Comparison of ENCODE assay signal across 9 mouse cellular contexts in the genomic region with DNA sequence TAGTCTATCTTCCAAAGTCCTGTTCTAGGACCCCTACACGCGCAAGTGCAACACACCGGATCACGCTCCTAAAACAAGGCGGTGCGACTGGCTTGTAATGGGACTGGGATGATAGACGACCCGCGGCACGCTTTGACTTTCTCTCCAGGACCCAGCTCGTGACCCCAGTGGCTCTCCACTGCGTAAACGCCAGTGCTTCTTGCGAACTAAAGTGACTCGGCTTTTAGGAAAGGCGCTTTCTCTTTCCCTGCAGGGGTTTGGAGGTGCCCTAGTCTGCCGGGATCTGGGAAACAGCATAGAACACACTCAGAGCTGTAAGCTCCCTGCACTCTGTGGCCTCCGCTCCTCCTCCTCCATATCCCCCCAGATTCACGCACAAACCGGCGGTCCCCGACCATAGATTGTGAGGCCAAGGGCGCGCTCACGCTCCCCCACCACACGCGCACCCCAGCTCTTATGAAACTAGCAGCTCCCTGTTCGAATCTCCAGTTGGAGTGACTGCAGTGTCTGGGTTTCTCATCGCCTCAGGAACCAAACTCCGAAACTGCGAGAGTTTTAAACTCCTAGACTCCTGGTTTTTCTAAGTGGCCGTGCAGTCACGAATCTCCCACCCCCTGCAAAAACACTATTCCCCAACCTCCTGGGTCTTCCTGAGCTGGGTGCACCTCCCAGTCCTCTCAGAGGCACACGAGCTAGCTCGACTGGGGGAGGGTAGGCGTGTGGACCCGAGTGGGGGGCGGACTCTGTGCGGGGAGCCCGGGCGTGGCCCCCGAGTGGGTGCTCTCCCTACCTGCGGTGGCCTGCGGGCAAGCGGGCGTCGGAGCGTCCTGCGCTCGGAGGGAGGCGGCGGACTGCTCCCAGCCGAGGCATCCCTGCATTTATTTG. TPM values are rescaled to one million over a fixed set of nuclear protein-coding genes. Genes with fewer than 3 reads are reported as not detected.
A peak's percentile ranks its signal among the peaks of the same experiment; 100 is the strongest.
DNase-seq lines count a peak whose midpoint lies in the region; ATAC-seq and TF ChIP-seq lines count a peak whose summit lies in the region.
"Had no signal": no experiment of that assay in that cellular context is flagged by ENCODE, and none has a peak within 500 bp of the region (broad histone marks: within the 10 kb centered on the region; RNA-seq: fewer than 3 reads in every experiment).

No protein-coding gene starts in this region.

- H3K36me3 ChIP-seq in kidney, adult 2 months (ENCODE audit: control insufficient read depth, insufficient read depth, low read length) = no peaks in the 10 kb centered on the region
- H3K36me3 ChIP-seq in hindbrain, embryonic 11.5 days (ENCODE audit: control insufficient read depth, insufficient read depth, low read length) = no peaks in the 10 kb centered on the region
- H3K36me3 ChIP-seq in liver, embryonic 16.5 days (ENCODE audit: control insufficient read depth, insufficient read depth) = no peaks in the 10 kb centered on the region
- no peaks in the 10 kb centered on the region for H3K36me3 ChIP-seq in neural tube, embryonic 15.5 days

- ATAC-seq in hindbrain, embryonic 11.5 days (ENCODE audit: low FRiP score) = no peak
- ATAC-seq in liver, embryonic 16.5 days (ENCODE audit: low read depth) = peak; percentile 64
- ATAC-seq in neural tube, embryonic 15.5 days (ENCODE audit: low FRiP score) = peak; percentile 24; the same call in 1 of the 2 replicates

- no peak overlapping the region for H3K4me2 ChIP-seq in hindbrain, embryonic 11.5 days (replicated peaks; ENCODE audit: low read depth, low read length)
- peak overlapping the region; percentile 43 for H3K4me2 ChIP-seq in liver, embryonic 16.5 days (ENCODE audit: low read depth, low read length)
- H3K4me2 ChIP-seq in neural tube, embryonic 15.5 days = no peak overlapping the region

- no peaks in the 10 kb centered on the region for H3K9me3 ChIP-seq in hindbrain, embryonic 11.5 days (ENCODE audit: control insufficient read depth, low read length)
- no peaks in the 10 kb centered on the region for H3K9me3 ChIP-seq in liver, embryonic 16.5 days (replicated peaks; ENCODE audit: control insufficient read depth, low read length)
- H3K9me3 ChIP-seq in neural tube, embryonic 15.5 days (replicated peaks) = no peaks in the 10 kb centered on the region

- peak; percentile 5 for DNase-seq in kidney, adult 2 months
- no peak for DNase-seq in kidney, adult 8-10 months
- peak; percentile 68 for DNase-seq in hindbrain, embryonic 11.5 days (ENCODE audit: low spot score)
- DNase-seq in adrenal gland, postnatal 25 days = no peak
- DNase-seq in embryo, embryonic 11 days = no peak
- DNase-seq in left cerebral cortex, adult 2 months (ENCODE audit: extremely low spot score in 1 of 2, low spot score in 2 of 2) = no peak

- intact Hi-C loops in left cerebral cortex, adult 2 months (cut with DNase I) = loop anchor here (5.0 kb wide), 4 partner anchors 667 to 1822 kb away; a partner anchor contains a TSS

- TF ChIP-seq CTCF in kidney, adult 2 months (conservative IDR thresholded peaks at IDR 0.05; ENCODE audit: insufficient read depth, insufficient read length, low read depth, low read length) = no peak
- TF ChIP-seq CTCF in left cerebral cortex, adult 2 months (IDR thresholded peaks at IDR 0.05) = no peak

- no peak overlapping the region for H3K4me3 ChIP-seq in kidney, adult 2 months (ENCODE audit: insufficient read depth, low read depth, low read length)
- H3K4me3 ChIP-seq in hindbrain, embryonic 11.5 days (ENCODE audit: low read depth, low read length) = peak overlapping the region; percentile 6; the same call in 1 of the 2 replicates
- H3K4me3 ChIP-seq in liver, embryonic 16.5 days (ENCODE audit: low read depth, low read length) = peak overlapping the region; percentile 55
- no peak overlapping the region for H3K4me3 ChIP-seq in neural tube, embryonic 15.5 days (replicated peaks)
- no peak overlapping the region for H3K4me3 ChIP-seq in left cerebral cortex, adult 2 months

- TF ChIP-seq POLR2A in kidney, adult 2 months (IDR thresholded peaks at IDR 0.05; ENCODE audit: low read depth, low read length) = no peak

- H3K27ac ChIP-seq in kidney, adult 2 months (ENCODE audit: insufficient read depth, low read depth, low read length) = no peak overlapping the region
- H3K27ac ChIP-seq in hindbrain, embryonic 11.5 days (ENCODE audit: low read depth, low read length) = 0 out of 2 replicates have a peak overlapping the region, but pooled peaks have one; percentile 2
- H3K27ac ChIP-seq in liver, embryonic 16.5 days (ENCODE audit: low read length) = no peak overlapping the region; the same call in 1 of the 2 replicates
- H3K27ac ChIP-seq in neural tube, embryonic 15.5 days (replicated peaks) = no peak overlapping the region
- H3K27ac ChIP-seq in left cerebral cortex, adult 2 months = no peak overlapping the region

- no peak overlapping the region for H3K9ac ChIP-seq in hindbrain, embryonic 11.5 days (ENCODE audit: low read depth, low read length)
- peak overlapping the region; percentile 48 for H3K9ac ChIP-seq in liver, embryonic 16.5 days (ENCODE audit: low read depth, low read length)
- no peak overlapping the region for H3K9ac ChIP-seq in neural tube, embryonic 15.5 days (replicated peaks)

- 2% methylated on average over 53 of the region's 53 CpGs for WGBS in kidney, adult 2 months
- WGBS in hindbrain, embryonic 11.5 days = under 1% methylated on average over 53 of the region's 53 CpGs
- WGBS in liver, embryonic 16.5 days (ENCODE audit: insufficient replicate concordance) = 2% methylated on average over 53 of the region's 53 CpGs
- under 1% methylated on average over 53 of the region's 53 CpGs for WGBS in neural tube, embryonic 15.5 days

- peaks cover 3% of the 10 kb centered on the region; the same call in 1 of the 2 replicates for H3K27me3 ChIP-seq in kidney, adult 2 months (replicated peaks; ENCODE audit: control insufficient read depth, insufficient read depth, low read length)
- peaks cover 99% of the 10 kb centered on the region for H3K27me3 ChIP-seq in hindbrain, embryonic 11.5 days (ENCODE audit: control insufficient read depth, insufficient read depth, low read length)
- peaks cover 73% of the 10 kb centered on the region for H3K27me3 ChIP-seq in liver, embryonic 16.5 days (ENCODE audit: control insufficient read depth, insufficient read depth, low read depth, low read length)
- peaks cover 98% of the 10 kb centered on the region for H3K27me3 ChIP-seq in neural tube, embryonic 15.5 days (replicated peaks)

- H3K4me1 ChIP-seq in kidney, adult 2 months (ENCODE audit: control insufficient read depth, insufficient read depth, low read length) = no peaks in the 10 kb centered on the region
- no peaks in the 10 kb centered on the region; the same call in 1 of the 2 replicates for H3K4me1 ChIP-seq in hindbrain, embryonic 11.5 days (replicated peaks; ENCODE audit: control insufficient read depth, insufficient read depth, low read length)
- H3K4me1 ChIP-seq in liver, embryonic 16.5 days (ENCODE audit: control insufficient read depth, low read depth, low read length) = no peaks in the 10 kb centered on the region; the same call in 1 of the 2 replicates
- H3K4me1 ChIP-seq in neural tube, embryonic 15.5 days = peaks cover 10% of the 10 kb centered on the region

RNA-seq across cellular contexts. Expression of a gene that starts 7.2 kb away (rescaled TPM):
- polyA plus RNA-seq in kidney, adult 2 months (2012; rRNA removed) = 0.07 TPM in 1 of 2 replicates, not detected in the other
- 3.4 and 4.5 TPM in 2 replicates for polyA plus RNA-seq in hindbrain, embryonic 11.5 days (2014; fragmentation: Nextera tagmentation; extraction: Ambion mirVana)
- polyA plus RNA-seq in liver, embryonic 16.5 days (2015; fragmentation: Nextera tagmentation; extraction: Ambion mirVana) = 2.9 and 3.8 TPM in 2 replicates
- 1.3 and 2.2 TPM in 2 replicates for polyA plus RNA-seq in neural tube, embryonic 15.5 days (2015; fragmentation: Nextera tagmentation; extraction: Ambion mirVana)
- not detected in 2 replicates for total RNA-seq in adrenal gland, postnatal 25 days (2021)
- total RNA-seq in left cerebral cortex, adult 2 months (2021) = not detected
- total RNA-seq: layer of hippocampus, adult 8-10 months had no signal

Comparison
In these comparisons a context has a peak if more than half of its experiments do, and no peak if none do; other contexts are left out.
1. DNase-seq: peak in kidney, adult 2 months (single experiment) and hindbrain, embryonic 11.5 days (single experiment); none in kidney, adult 8-10 months (0 of 2), adrenal gland, postnatal 25 days (single experiment), embryo, embryonic 11 days (single experiment) and left cerebral cortex, adult 2 months (0 of 2).
2. H3K4me3 ChIP-seq: peak in hindbrain, embryonic 11.5 days (single experiment) and liver, embryonic 16.5 days (single experiment); none in kidney, adult 2 months (single experiment), neural tube, embryonic 15.5 days (single experiment) and left cerebral cortex, adult 2 months (single experiment).